Mouse (Mus musculus): ENCODE measurements around the gene Endog.

GRCm38 (mm10) chr2:30205255-30205628, 33.9 kb downstream of the Endog start:
- TF ChIP-seq POLR2A (IDR thresholded peaks at IDR 0.05; ENCODE audit: low read depth, low read length) (no peak), CTCF (IDR thresholded peaks at IDR 0.05; ENCODE audit: extremely low read depth, insufficient read depth, insufficient read length, insufficient replicate concordance) (no peak)

Data from spleen, adult 2 months (tissue).